ENCODE assay signal across 9 mouse cellular contexts in genomic region chr4:120404778-120405143, GRCm38 (mm10). TPM values are rescaled to one million over a fixed set of nuclear protein-coding genes. Genes with fewer than 3 reads are reported as not detected.
A peak's percentile ranks its signal among the peaks of the same experiment; 100 is the strongest.
DNase-seq lines count a peak whose midpoint lies in the region; ATAC-seq and TF ChIP-seq lines count a peak whose summit lies in the region.
"Had no signal": no experiment of that assay in that cellular context is flagged by ENCODE, and none has a peak within 500 bp of the region (broad histone marks: within the 10 kb centered on the region; RNA-seq: fewer than 3 reads in every experiment).

No protein-coding gene starts in this region.

- intact Hi-C loops in heart, postnatal 10 days (cut with DNase I), result loop anchor here (5.0 kb wide), 1 partner anchor 48 kb away; no protein-coding TSS in a partner anchor

- TF ChIP-seq CTCF in spleen, adult 2 months (IDR thresholded peaks at IDR 0.05; ENCODE audit: extremely low read depth, insufficient read depth, insufficient read length, insufficient replicate concordance), result no peak
- no peak for TF ChIP-seq CTCF in heart, postnatal 0 days (IDR thresholded peaks at IDR 0.05; ENCODE audit: low read depth)

- TF ChIP-seq EP300 in heart, postnatal 0 days (IDR thresholded peaks at IDR 0.05; ENCODE audit: low read depth), result no peak

- H3K4me2 ChIP-seq in heart, postnatal 0 days (ENCODE audit: low read depth, low read length), result peak overlapping the region; percentile 69
- peak overlapping the region; percentile 85 for H3K4me2 ChIP-seq in liver, embryonic 15.5 days

- H3K36me3 ChIP-seq in heart, embryonic 10.5 days, result no peaks in the 10 kb centered on the region
- no peaks in the 10 kb centered on the region for H3K36me3 ChIP-seq in spleen, adult 2 months (ENCODE audit: control insufficient read depth, insufficient read depth, low read length)
- H3K36me3 ChIP-seq in heart, postnatal 0 days (replicated peaks; ENCODE audit: control insufficient read depth, insufficient read depth, low read length), result no peaks in the 10 kb centered on the region
- H3K36me3 ChIP-seq in liver, embryonic 15.5 days (replicated peaks), result no peaks in the 10 kb centered on the region

- 9% methylated on average over 15 of the region's 21 CpGs for WGBS in heart, embryonic 10.5 days
- WGBS in spleen, adult 2 months, result 13% methylated on average over 21 of the region's 21 CpGs
- WGBS in heart, postnatal 0 days, result 11% methylated on average over 19 of the region's 21 CpGs
- WGBS in liver, embryonic 15.5 days (ENCODE audit: insufficient replicate concordance), result 14% methylated on average over 15 of the region's 21 CpGs

- H3K9me3 ChIP-seq in heart, embryonic 10.5 days, result no peaks in the 10 kb centered on the region
- H3K9me3 ChIP-seq in heart, postnatal 0 days (replicated peaks; ENCODE audit: control insufficient read depth, low read length), result no peaks in the 10 kb centered on the region
- no peaks in the 10 kb centered on the region for H3K9me3 ChIP-seq in liver, embryonic 15.5 days (replicated peaks)

- DNase-seq in heart, embryonic 10.5 days (ENCODE audit: low spot score), result no peak
- DNase-seq in heart, postnatal 10 days, result no peak
- DNase-seq in spleen, adult 2 months (ENCODE audit: low read depth in 1 of 2, low spot score in 2 of 2), result no peak
- no peak for DNase-seq in spleen, adult 12 weeks (ENCODE audit: low spot score)
- no peak for DNase-seq in heart, postnatal 0 days (ENCODE audit: low spot score)
- no peak for DNase-seq in ovary, postnatal 36 days (ENCODE audit: low spot score)
- DNase-seq in adrenal gland, postnatal 14 days, result no peak

- no peaks in the 10 kb centered on the region for H3K27me3 ChIP-seq in heart, embryonic 10.5 days (ENCODE audit: insufficient read depth, poor library complexity, severe bottlenecking)
- H3K27me3 ChIP-seq in spleen, adult 2 months (ENCODE audit: control insufficient read depth, insufficient read depth, low read length), result peaks cover 3% of the 10 kb centered on the region; the same call in 1 of the 2 replicates
- H3K27me3 ChIP-seq in heart, postnatal 0 days (ENCODE audit: control insufficient read depth, insufficient read depth, low read length), result no peaks in the 10 kb centered on the region
- no peaks in the 10 kb centered on the region for H3K27me3 ChIP-seq in liver, embryonic 15.5 days
- H3K27me3 ChIP-seq: Patski had no signal

- peak overlapping the region; percentile 100 for H3K27ac ChIP-seq in heart, embryonic 10.5 days
- H3K27ac ChIP-seq in spleen, adult 2 months (ENCODE audit: insufficient read depth, low read length), result no peak overlapping the region
- peak overlapping the region; percentile 98 for H3K27ac ChIP-seq in heart, postnatal 0 days (ENCODE audit: low read depth)
- peak overlapping the region; percentile 48; the same call in 1 of the 2 replicates for H3K27ac ChIP-seq in liver, embryonic 15.5 days (replicated peaks)

- TF ChIP-seq POLR2A in spleen, adult 2 months (IDR thresholded peaks at IDR 0.05; ENCODE audit: low read depth, low read length), result no peak

- peaks cover 18% of the 10 kb centered on the region for H3K4me1 ChIP-seq in heart, embryonic 10.5 days
- H3K4me1 ChIP-seq in spleen, adult 2 months (ENCODE audit: control insufficient read depth, insufficient read depth, insufficient read length), result peaks cover 3% of the 10 kb centered on the region
- peaks cover 19% of the 10 kb centered on the region; the same call in 1 of the 2 replicates for H3K4me1 ChIP-seq in heart, postnatal 0 days (ENCODE audit: control insufficient read depth, insufficient read depth)
- H3K4me1 ChIP-seq in liver, embryonic 15.5 days (replicated peaks), result peaks cover 55% of the 10 kb centered on the region

- peak overlapping the region; percentile 99 for H3K4me3 ChIP-seq in heart, embryonic 10.5 days
- H3K4me3 ChIP-seq in spleen, adult 2 months (ENCODE audit: extremely low read depth, insufficient read depth, insufficient read length), result peak overlapping the region; percentile 95
- H3K4me3 ChIP-seq in heart, postnatal 0 days (ENCODE audit: low read depth, low read length), result peak overlapping the region; percentile 98
- peak overlapping the region; percentile 98 for H3K4me3 ChIP-seq in liver, embryonic 15.5 days (replicated peaks)

- H3K9ac ChIP-seq in heart, postnatal 0 days (replicated peaks; ENCODE audit: low read depth, low read length), result peak overlapping the region; percentile 98
- peak overlapping the region; percentile 92 for H3K9ac ChIP-seq in liver, embryonic 15.5 days

- ATAC-seq in heart, postnatal 0 days (ENCODE audit: insufficient read depth, low read depth), result no peak
- no peak for ATAC-seq in liver, embryonic 15.5 days (ENCODE audit: insufficient read depth)

RNA-seq across cellular contexts. Expression of gene Scmh1, which starts 0.3 kb away (rescaled TPM):
- polyA plus RNA-seq in heart, embryonic 10.5 days (2016; fragmentation: Nextera tagmentation; extraction: Ambion mirVana), result 58.3 and 86.8 TPM in 2 replicates
- 10 to 100 TPM; 77.3 to 80.1 TPM for total RNA-seq in heart, postnatal 10 days (2021)
- 11.8 and 12.0 TPM in 2 replicates for polyA plus RNA-seq in spleen, adult 2 months (2012; rRNA removed)
- 26.8 and 28.3 TPM in 2 replicates for total RNA-seq in heart, postnatal 0 days (2014; rRNA removed; ENCODE audit: low replicate concordance)
- 49.8 and 51.5 TPM in 2 replicates for polyA plus RNA-seq in heart, postnatal 0 days (2015; fragmentation: Nextera tagmentation; extraction: Ambion mirVana)
- polyA plus RNA-seq in liver, embryonic 15.5 days (2015; fragmentation: Nextera tagmentation; extraction: Ambion mirVana), result 12.3 and 12.8 TPM in 2 replicates
- total RNA-seq in adrenal gland, postnatal 14 days (2021), result 41.5 and 46.4 TPM in 2 replicates
